Mouse (Mus musculus) activated CD4-positive, CD25-positive, alpha-beta regulatory T cell, adult 4 months (primary cell): Measurements from ENCODE around the gene U2af2. TPM values are rescaled to one million over a fixed set of nuclear protein-coding genes. Genes with fewer than 3 reads are reported as not detected.

Source experiments
- ATAC-seq: one replicate; pipeline ENCODE4 v1.8.0; 2017
- polyA plus RNA-seq, 2 experiments: library from polyadenylated mRNA; unstranded; fragments of 100-300 nt; shearing (Covaris generic); gene quantifications; one replicate each; pipeline ENCODE4 v1.2.1; 2017

Gene U2af2
- polyA plus RNA-seq, 2 experiments from 2014 or later, result 24.2 to 30.1 TPM

DNA sequence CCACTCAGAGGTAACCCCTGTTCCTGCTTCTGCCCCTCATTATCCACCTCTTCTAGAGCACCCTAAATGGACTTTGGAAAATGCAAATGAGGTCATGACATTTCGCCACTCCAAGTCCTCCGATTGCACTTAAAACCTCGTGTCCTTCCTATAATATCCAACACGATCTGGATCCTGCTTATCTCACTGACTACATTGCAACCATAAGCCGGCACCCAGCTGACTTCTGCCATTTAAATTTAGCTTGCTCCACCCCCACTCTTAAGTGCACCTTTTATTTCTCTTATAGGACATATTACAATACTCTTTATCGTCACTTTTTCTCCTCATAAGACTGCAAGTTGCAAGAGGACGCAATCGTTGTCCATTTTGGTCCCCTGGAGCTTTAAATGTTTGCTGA lies 24.5 kb upstream of the U2af2 start:
- ATAC-seq, result no peak

DNA sequence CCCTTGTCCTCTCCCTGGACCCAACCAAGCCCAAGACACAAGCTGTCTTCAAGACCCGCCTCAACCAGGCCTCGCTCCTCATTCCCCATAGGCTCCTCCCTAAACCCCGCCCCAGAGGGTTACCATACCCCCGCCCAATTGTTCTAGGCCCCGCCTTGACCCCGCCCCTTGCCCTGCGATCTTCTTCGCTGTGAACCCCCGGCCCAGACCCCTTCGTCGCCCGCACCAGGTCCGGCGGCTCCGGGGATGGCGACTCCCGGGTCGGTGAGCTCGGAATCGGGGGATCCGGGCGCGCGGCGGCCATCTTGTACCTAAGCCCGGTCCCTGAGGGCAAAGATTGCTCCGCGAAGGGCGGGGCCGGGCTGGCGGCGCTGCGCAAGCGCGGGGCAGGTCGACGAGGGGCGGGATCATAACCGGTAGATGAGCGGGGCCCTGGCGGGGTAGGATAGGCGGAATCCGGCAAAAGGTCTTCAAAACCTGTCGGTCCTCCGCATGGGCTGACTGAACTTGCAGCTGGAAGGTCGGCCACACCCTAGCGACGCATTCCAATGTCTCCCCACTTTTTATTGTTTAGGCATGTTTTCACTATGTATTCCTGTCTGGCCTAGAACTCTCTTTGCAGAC lies 23.7 kb upstream of the U2af2 start, which contains the start of gene Zfp784:
Gene Zfp784, minus strand, starts transcription at position 338 of the 624 bp plus-strand sequence.
- ATAC-seq, result peak; percentile 94

DNA sequence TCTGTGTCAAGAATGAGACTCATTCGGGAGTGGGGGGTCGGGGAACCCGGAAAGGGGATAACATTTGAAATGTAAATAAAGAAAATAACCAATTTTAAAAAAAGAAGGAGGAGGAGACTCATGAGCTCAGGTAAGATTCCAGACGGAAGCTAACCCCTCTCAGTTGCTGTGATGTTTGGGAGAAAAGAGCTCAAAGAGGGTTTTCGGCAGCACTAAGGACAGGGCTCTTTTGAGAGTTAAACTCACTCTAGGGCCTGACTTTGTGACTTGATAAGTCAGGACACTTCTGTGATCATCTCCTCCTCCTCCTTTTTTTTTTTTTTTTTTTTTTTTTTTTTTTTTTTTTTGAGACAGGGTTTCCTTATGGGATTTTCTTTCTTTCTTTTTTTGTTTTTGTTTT lies 23.0 kb upstream of the U2af2 start:
- no peak for ATAC-seq

DNA sequence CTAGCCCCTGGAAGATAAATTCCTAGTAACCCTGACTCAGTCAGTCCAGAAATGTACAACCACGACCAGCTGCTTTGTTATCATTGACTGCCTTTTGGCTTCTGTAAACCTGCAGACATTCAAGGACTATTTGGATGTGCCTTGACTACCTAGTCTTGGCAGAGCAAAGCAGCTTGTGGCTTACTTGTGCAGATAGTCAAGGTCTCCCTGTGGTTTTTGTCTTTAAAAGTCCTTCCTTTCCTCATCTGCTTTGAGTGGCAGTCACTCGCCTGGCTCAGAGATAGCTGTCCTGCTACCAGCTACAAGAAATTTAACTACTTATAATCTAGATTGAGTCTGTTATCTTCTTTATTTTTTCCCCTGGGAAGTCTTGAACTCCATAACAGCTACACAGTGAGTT lies 17.0 kb upstream of the U2af2 start:
- ATAC-seq, result no peak

DNA sequence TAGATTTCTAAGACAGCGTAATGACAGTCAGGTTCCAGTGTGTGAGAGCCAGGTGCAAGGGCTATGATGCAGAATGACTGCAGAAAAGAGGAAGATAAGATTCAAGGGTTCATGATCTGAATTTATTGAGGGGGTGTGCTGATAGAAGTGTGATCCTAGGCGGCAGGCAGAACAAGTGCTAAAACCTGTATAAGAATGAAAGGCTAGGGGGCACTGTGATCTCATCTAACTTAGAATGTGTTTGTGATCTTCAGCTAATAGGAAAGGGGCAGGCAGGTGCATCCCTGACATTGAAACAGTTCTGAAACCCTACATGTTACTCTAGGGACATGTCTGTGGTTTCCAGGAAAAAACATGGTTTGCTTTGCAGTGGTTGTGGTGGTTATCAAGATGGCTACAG lies 15.8 kb upstream of the U2af2 start:
- no peak for ATAC-seq

DNA sequence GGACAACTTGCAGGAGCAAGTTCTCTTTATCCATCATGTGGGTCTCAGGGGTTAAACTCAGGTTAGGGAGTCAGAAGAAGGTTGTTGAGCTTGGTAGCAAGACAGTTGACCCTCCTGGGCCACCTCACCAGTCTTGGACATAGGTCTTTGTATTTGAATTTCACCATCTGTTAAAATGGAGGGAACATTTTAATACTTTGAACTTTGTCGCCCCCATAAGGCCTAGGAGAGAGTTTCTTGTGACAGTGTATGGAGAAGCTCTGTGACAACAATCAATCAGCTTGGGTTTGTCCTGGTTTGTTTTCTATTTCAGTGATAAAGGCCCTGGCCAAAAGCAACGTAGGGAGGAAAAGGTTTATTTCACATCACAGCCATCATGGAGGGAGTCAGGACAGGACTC lies 14.6 kb upstream of the U2af2 start:
- no peak for ATAC-seq

DNA sequence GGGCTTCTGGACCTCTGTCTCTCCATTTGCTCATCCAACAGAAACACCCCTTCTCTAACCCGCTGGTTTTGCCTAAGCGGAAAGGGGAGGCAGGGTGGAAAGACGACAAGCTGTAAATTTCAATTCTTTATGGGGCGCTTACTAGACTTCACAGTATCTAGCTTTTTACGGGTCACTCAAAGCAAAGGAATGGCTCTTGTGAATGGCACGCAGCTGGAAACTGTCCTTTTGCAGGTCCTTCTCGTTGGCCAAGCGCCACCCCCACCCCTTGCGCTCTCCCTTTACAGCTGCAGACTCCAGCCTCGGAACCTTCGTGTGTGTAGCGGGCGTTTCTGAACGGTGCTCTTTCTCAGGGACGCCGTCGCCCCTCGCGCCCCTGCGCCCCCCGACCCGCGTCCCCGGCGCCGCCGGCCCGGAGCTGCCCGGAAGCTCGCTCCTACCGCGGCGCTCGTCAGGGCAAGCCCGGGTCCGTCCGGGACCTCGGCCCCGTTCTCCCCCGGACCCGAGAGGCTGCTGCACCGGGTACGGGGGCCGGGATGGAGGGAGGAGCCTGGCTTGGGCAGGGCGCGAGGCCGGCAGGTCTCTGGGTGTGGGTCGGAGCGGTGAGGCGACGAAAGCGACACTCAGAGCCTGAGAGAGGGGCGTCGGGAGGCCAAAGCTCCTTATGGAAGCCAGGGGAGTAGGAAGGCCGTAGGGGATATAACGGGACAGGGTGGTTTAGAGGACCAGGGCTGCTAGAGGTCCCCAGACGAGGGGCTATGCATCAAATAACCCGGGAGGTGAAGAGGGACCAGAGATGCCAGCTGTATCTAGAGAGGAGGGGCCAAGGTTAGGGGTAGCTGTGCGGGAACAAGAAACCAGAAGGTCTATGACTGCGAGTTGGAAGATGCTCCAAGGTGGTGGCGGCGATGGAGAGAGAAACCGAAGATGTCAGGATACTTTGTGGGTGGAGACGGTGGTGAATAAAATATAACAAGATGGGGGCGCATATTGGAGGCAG lies 10.4 kb upstream of the U2af2 start, which contains the start of gene Zfp580:
Gene Zfp580, plus strand, starts transcription at position 346 of the 1,000 bp plus-strand sequence.
- ATAC-seq, result peak; percentile 50

DNA sequence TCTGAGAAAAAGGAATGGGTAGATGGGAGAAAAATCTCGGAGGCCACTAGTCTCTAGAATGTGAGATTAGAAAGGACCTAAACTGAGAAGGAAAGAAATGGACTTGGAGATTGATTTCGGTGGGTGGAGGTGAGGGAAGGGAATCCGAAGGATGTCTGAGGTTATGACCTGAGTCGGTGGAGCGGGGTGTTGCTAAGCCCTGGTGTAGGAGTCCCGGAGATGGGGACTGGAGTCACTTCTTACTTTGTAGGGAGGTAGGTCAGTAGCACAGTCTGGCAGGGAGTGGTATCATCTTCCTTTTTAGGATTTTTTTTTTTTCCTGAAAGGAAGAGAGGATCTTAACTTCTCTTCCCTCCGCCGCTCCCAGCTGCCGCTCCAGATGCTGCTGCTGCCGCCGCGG lies 9.5 kb upstream of the U2af2 start:
- no peak for ATAC-seq

DNA sequence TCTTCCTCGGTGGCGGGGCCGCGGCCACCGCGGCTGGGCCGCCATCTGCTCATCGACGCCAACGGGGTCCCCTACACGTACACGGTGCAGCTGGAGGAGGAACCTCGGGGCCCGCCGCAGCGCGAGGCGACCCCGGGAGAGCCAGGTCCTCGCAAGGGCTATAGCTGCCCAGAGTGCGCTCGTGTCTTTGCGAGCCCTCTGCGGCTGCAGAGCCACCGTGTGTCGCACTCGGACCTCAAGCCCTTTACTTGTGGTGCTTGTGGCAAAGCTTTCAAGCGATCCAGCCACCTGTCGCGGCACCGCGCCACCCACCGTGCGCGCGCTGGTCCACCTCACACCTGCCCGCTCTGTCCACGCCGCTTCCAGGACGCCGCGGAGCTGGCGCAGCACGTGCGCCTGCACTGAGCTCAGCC lies 9.0 kb upstream of the U2af2 start:
- ATAC-seq, result no peak

DNA sequence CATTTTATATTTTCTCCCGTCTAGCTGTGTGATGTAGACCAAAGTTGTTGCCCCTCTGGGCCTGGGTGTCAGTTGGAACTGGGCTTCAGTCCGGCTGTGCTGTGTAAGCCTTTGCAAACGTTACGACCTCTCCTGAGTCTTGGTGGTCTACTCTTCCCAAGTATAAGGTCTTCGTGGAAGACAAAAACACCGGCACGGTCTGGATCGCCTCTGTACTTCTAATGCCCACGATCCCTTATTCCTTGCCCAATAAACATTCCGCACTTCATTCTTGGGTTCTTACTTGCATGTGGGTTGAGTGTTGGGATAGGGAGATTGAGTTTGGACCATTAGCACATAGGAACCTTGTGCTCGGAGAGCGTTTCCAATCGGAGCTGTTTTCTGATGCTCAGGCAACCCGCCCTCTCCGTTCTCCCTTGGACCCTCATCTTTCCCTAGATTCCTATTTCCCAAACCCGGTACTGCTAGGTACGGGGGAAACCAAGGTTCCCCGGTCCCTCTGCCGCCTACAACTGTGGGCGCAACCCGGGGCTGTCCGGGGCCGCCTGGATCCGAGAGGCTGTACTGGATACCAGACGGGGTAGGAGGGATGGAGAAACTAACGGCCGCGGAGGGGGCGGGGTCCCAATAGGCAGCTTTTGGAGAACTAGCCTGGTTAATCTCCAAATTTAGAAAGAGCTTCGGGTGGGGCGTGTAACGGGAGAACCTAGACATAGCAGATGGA lies 8.3 kb upstream of the U2af2 start:
- no peak for ATAC-seq

DNA sequence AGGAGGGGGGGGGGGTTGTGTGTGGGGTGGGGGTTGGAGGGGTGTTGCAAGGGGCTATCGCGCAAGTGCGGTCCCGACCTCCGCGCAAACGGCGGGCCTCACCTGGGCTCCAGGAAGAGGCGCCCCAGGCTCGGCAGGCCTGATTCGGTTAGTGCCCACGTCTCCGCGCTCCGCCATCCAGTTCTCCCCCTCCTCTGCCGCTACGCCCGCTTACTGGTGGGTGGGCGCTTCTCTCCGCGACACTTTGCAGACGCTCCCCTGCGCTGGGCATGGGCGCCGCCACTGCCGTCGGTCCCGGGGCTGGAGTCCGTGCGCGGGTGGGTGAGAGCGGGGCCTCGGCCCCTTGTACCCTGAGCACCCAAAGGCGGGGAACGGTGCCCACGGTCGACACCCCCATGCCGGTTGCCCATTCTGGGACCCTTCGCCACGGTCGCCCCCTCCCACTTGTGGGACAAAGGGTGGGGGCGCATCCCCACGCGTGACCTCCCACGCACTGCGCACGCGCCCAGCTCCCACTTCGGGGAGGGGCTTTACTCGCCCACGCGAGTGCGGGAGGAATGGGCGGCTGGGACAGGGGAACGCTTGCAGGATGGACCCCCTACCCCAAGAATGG lies 5.2 kb upstream of the U2af2 start:
- ATAC-seq, result no peak

DNA sequence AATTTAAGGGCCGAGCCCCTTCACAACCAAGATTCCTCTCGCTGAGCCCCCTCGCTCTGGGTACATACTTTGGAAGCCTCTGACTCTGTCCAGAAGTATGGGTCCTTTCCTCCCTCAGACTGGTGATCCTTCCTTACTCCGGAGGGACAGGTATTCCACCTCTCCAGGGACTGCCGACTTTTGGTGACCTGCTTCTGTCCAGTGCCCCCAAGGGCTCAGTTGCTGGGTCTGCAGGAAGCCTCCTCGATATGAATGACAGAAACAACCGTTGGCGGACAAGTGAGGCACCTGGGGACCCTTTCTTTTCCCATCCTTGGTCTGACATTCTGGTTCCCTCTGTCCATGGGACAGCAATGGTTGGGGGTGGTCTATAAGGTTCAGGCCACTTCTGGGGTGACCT lies 4.6 kb upstream of the U2af2 start:
- no peak for ATAC-seq

DNA sequence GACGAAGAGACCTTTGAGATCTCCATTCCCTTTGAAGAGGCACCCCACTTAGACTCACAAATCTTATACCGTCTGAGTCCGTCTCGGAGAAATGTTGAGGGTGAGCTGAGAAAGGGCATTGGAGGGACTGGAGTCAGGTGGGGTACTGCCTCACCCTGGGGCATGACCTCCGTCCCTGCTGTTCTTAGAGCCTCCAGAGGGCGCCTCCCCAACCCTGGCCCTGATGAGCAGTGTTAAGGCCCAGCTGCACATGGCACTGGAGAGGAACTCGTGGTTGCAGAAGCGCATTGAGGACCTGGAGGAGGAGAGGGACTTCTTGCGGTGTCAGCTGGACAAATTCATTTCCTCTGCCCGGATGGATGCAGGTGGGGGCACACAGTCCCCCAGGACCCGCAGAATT lies 4.1 kb upstream of the U2af2 start:
- no peak for ATAC-seq

DNA sequence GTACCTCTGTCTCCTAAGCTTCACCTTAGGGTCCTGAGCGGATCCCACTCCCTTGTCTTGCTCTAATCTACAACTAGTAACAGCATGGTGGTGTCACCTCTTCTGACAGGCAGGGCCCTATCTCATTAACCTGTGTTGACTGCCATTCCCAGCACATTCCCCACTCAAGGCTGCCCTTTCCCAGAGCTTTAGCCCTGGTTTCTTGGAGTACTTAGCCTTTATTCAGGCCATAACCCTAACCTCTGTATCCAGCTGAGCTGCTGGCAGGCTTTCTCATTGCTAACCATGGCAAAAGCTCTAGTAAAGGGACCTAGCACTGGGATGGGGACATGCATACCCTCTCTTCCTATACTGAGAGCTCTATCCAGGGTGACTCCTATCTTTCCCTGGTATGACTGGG lies 3.3 kb upstream of the U2af2 start:
- ATAC-seq, result no peak

DNA sequence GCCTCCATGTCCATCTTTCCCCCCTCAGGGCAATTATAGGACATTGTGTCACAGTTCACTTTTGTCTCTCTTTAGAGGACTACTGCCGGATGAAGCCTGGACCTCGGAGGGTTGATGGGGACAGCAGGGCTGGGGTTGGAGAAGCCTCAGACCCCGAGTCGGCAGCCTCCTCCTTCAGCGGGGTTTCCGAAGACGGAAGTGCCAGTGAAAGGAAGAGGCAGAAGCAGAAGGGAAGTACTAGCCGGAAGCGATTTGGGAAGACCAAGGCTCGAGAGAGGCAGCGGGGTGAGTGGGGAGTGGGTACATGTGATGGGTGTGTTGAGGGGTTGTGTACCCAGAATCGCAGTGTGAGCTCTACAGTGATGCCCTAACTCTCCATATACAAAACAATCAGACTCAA lies 2.5 kb upstream of the U2af2 start:
- ATAC-seq, result no peak

DNA sequence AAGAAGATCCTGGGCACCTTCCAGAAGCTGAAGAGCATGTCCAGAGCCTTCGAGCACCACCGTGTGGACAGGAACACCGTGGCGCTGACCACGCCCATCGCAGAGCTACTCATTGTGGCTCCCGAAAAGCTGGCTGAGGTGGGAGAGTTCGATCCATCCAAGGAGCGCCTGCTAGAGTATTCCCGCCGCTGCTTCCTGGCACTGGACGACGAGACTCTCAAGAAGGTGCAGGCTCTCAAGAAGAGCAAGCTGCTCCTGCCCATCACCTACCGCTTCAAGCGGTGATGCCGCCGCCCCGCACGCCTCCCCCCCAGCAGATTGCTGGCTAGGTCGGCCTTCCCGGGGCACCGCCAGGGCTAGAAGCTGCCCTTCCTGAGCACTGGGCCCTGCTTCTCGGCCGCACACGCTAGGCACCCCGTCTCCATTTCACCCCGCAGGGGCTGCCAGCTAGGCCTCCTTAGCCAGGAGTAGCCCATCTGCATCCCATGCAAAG lies 1.7 kb upstream of the U2af2 start:
- ATAC-seq, result no peak

DNA sequence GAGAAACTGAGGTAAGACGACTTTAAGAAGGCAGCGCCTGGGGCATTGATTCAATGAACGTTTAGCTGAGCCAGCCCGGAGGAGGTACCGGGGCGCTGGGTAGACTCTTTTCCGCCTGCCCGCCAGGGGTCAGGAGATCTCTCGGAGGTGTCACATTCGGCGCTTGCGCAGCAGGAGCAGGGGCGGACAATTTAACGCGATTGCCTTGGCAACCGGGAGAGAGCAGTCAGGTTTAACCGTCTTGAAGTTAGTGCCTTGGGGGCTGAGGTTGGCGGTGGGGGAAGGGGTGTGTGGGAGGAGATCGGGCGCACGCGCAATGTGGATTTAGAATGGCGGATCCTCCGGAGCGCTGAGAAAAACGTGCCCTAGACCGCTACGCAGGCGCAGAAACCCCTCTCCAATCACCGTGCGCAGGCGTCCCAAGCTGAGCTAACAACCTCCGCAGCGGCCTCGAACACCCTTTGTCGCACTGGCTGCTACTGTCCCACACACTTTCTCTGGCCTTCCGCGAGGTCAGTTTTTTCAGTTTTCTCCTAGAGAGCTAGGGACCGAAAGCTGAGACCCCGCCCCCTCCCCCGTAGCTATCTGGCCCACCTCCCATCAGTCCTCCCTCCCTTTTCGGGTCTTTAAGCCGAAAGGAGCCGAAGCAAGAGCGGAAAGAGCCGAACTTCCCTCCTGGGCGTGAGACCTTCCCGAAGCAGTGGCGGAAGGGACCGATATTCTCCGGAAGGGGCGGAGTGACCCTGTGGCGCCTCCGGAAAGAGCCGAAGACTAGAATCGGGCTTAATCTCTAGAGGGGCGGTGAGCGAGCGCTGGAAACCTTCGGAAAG lies 784 bp upstream of the U2af2 start:
- peak; percentile 75 for ATAC-seq

DNA sequence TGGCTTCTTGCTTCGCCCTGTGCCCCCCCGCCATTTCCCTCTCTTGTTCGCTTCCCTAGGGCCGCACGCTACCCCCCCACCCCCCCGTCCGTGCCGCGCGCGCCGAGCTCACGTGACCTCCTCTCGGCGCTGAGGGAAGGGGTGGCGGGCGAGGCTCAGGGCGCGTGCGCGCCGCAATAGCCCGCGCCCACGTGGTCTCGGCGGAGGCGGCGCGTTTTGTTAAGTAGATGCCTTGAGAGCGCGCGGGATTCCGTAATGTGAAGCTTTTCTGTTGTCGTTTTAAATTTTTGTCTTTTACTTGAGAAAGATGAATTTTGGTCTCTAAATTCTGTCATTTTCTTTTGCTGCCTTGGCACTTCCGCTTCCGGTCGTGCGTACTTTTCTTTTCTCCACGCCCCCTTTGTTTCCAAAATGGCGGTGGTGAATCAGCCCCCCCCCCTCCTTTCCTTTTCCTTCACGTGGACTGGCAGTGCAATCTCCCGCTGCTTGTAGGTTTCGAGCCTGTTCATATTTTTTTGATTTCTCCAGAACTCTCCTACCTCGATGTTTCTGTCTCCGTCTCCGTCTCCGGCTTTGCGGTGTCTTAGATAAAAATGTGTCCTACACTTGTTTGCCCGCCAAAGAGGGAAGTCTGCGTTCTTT lies 538 bp downstream of the U2af2 start:
- ATAC-seq, result peak; percentile 8

DNA sequence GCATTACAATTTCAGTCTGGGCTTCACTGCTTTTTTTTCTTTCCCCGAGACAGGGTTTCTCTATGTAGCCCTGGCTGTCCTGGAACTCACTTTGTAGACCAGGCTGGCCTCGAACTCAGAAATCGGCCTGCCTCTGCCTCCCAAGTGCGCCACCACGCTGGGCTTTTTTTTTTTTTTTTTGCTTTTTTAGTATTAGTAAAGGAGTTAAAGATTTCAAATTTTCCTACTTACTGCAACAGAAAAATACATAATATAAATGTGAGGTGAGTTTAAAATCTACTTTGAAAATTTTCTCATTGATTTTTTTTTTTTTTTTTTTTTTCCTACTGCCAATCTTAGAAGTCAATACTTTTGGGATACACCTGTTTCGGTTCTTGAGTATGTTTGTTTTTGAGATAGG lies 2.9 kb downstream of the U2af2 start:
- no peak for ATAC-seq

DNA sequence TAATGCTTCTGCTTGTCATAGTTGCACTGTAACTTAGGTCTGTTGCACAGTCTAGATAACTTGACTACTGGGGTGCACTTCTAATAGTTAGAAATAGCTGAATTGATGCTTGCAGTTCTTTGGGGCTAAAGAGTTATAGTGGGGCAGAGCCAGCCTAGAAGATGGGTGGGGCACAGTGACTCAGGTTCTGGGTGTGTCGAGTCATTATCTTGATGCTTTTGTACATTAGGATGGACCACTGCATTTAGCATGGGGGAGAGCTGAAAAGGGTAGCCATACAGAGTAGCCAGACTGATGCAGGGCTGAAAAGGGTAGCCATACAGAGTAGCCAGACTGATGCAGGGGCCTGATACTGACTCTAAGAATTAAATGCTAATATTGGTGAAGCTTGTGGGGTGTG lies 11.6 kb downstream of the U2af2 start:
- ATAC-seq, result no peak

DNA sequence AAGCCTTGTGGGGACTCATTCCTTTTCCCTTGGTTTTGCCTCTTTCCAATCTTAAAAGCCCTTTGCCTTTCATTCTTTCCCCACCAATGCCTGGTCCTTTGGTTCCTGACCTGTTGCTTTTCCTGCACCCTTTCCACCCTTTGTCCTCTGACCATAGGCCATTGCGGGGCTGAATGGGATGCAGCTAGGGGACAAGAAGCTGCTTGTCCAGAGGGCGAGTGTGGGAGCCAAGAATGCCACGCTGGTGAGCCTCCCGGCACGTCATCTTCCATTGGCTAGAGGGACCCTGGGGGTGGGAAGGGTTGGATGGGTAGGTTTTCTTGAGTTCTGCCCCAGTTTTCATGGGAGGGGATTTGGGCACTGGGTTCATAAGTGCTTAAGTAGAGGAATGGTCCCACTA lies 13.0 kb downstream of the U2af2 start:
- no peak for ATAC-seq
